Mouse (Mus musculus) cortical plate, adult 2 months (tissue): ENCODE measurements around the gene Ift43.

Source experiments
- CTCF ChIP-seq: fragments of 200-500 bp; IDR thresholded peaks from 2 replicates; pipeline ENCODE4 v1.5.1; 2011; ENCODE audit warnings: mild to moderate bottlenecking, control low read depth, low read length; ENCODE audit not compliant: insufficient read depth; ENCODE audit errors: extremely low read depth
- POLR2A ChIP-seq: fragments of 200-500 bp; IDR thresholded peaks from 2 replicates; pipeline ENCODE4 v1.6.1; 2011; ENCODE audit warnings: mild to moderate bottlenecking, low read length, control low read depth; ENCODE audit not compliant: insufficient read depth; ENCODE audit errors: extremely low read depth

DNA sequence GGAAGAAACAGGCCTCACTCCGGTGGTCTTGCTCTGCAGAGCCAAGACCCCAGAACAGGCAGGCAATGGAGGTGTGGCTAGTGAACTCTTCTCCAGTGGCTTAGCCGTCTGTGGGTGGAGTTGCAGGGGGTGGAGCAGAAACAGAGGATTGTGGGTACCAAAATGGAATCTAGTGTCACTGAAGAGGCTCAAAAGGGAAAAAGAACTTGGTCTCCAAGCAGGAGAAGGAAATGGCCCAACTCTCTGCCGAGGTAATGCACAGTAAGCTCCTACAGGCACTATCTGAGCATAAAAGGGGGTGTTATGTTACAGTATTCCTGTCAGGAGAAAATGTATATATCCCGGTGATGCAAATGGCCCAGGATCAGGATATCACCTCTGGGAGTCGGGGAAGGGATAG lies 86.9 kb downstream of the Ift43 start:
- no peak for TF ChIP-seq CTCF
- no peak for TF ChIP-seq POLR2A
